Mouse (Mus musculus) heart, adult 2 months (tissue): ENCODE measurements around the gene Ep300. TPM values are rescaled to one million over a fixed set of nuclear protein-coding genes. Genes with fewer than 3 reads are reported as not detected.

ENCODE experiments used
- DNase-seq, 2 experiments: peaks; one replicate each; pipeline ENCODE4 v3.0.0; 2021
- H3K27ac ChIP-seq: fragments of 200-600 bp; 2 replicates; pipeline ENCODE4 v1.8.1; 2022
- H3K27me3 ChIP-seq: fragments of 200-500 bp; 2 replicates; pipeline ENCODE4 v1.6.1; 2012; ENCODE audit warnings: mild to moderate bottlenecking, low read length, inconsistent platforms, mixed read lengths; ENCODE audit not compliant: control insufficient read depth, insufficient read depth
- H3K36me3 ChIP-seq: fragments of 200-500 bp; 2 replicates; pipeline ENCODE4 v1.6.1; 2012; ENCODE audit warnings: low read length, inconsistent platforms; ENCODE audit not compliant: control insufficient read depth, insufficient read depth
- H3K4me1 ChIP-seq: fragments of 200-500 bp; 2 replicates; pipeline ENCODE4 v1.6.1; 2011; ENCODE audit warnings: low read length; ENCODE audit not compliant: control insufficient read depth, insufficient read depth
- H3K4me3 ChIP-seq: fragments of 200-600 bp; 2 replicates; pipeline ENCODE4 v1.8.1; 2022
- H3K79me2 ChIP-seq: fragments of 200-500 bp; replicated peaks from 2 replicates; pipeline ENCODE4 v1.6.1; 2012; ENCODE audit warnings: mild to moderate bottlenecking, inconsistent platforms, low read length, moderate library complexity, mixed read lengths; ENCODE audit not compliant: control insufficient read depth, insufficient read depth
- H3K9ac ChIP-seq: fragments of 200-500 bp; 2 replicates; pipeline ENCODE4 v1.6.1; 2012; ENCODE audit warnings: low read depth, mild to moderate bottlenecking, control low read depth, inconsistent platforms, low read length, mixed read lengths
- CTCF ChIP-seq: fragments of 200-600 bp; IDR thresholded peaks from 2 replicates; pipeline ENCODE4 v1.8.1; 2022; ENCODE audit warnings: antibody characterized with exemption, mild to moderate bottlenecking, moderate library complexity
- EP300 ChIP-seq: fragments of 200-500 bp; IDR thresholded peaks from 2 replicates; pipeline ENCODE4 v1.6.1; 2011; ENCODE audit warnings: low read depth, low read length, control low read depth; ENCODE audit not compliant: insufficient read depth
- POLR2A ChIP-seq: fragments of 200-500 bp; IDR thresholded peaks from 2 replicates; pipeline ENCODE4 v1.6.1; 2011; ENCODE audit warnings: mild to moderate bottlenecking, low read depth, low read length, control low read depth; ENCODE audit not compliant: insufficient read depth
- WGBS: fragments of 180-500 bp; shearing (Covaris S2); methylation state at CpG from one replicate; pipeline ENCODE4 v1.1.7; 2018; 5-methylcytosine and 5-hydroxymethylcytosine counted together
- intact Hi-C: fragments of 180-260 bp; cut with DNase I; formaldehyde crosslinking; loops from one replicate; pipeline ENCODE4 v1.15.1; 2025
- polyA plus RNA-seq: library from polyadenylated mRNA; depleted of rRNA; stranded (reverse); fragments of >200 nt; gene quantifications from 2 replicates; pipeline ENCODE4 v1.2.3, GENCODE M21; 2012
- total RNA-seq, 2 experiments: library from RNA; stranded (reverse); gene quantifications; 2 replicates each; pipeline ENCODE4 v1.2.3; 2021

The Ep300 gene
- total and polyA plus RNA-seq, 3 experiments: 14.7 to 49.0 (median 37.7) TPM

GRCm38 (mm10) chr15:81562491-81563488 is 22.4 kb upstream of the Ep300 start:
- TF ChIP-seq POLR2A (no peak), CTCF (no peak), EP300 (no peak)
- DNase-seq: no peak
- WGBS: 56% methylated on average over 9 of the region's 9 CpGs
- Histone ChIP-seq H3K9ac (no peak overlapping the region), H3K79me2 (no peaks in the 10 kb centered on the region), H3K4me3 (no peak overlapping the region), H3K27me3 (no peaks in the 10 kb centered on the region), H3K27ac (no peak overlapping the region), H3K4me1 (no peaks in the 10 kb centered on the region), H3K36me3 (no peaks in the 10 kb centered on the region)
- intact Hi-C loops: no loop called here

- 31% methylated on average over 2 of the region's 2 CpGs for WGBS
- H3K9ac ChIP-seq: no peak overlapping the region
- H3K27me3 ChIP-seq: no peaks in the 10 kb centered on the region
- H3K4me1 ChIP-seq: no peaks in the 10 kb centered on the region; the same call in 1 of the 2 replicates
- H3K36me3 ChIP-seq: no peaks in the 10 kb centered on the region
- TF ChIP-seq CTCF (no peak), EP300 (no peak), POLR2A (no peak)
- H3K79me2 ChIP-seq: no peaks in the 10 kb centered on the region
- no peak overlapping the region for H3K27ac ChIP-seq
- H3K4me3 ChIP-seq: no peak overlapping the region
- no peak for DNase-seq
- intact Hi-C loops: no loop called here
Observed at GRCm38 (mm10) chr15:81568093-81568492, 17.1 kb upstream of the Ep300 start.

- H3K4me3 ChIP-seq: no peak overlapping the region
- no peak for DNase-seq
- intact Hi-C loops: no loop called here
- H3K4me1 ChIP-seq: no peaks in the 10 kb centered on the region; the same call in 1 of the 2 replicates
- no peak overlapping the region for H3K9ac ChIP-seq
- no peak overlapping the region for H3K27ac ChIP-seq
- no peaks in the 10 kb centered on the region for H3K36me3 ChIP-seq
- no peaks in the 10 kb centered on the region for H3K79me2 ChIP-seq
- TF ChIP-seq EP300: no peak
- WGBS: 43% methylated on average over 2 of the region's 2 CpGs
- no peaks in the 10 kb centered on the region for H3K27me3 ChIP-seq
Observed at GRCm38 (mm10) chr15:81568592-81568991, 16.6 kb upstream of the Ep300 start.

GRCm38 (mm10) chr15:81576961-81577360 is 8.2 kb upstream of the Ep300 start:
- intact Hi-C loops: no loop called here
- Histone ChIP-seq H3K36me3 (no peaks in the 10 kb centered on the region), H3K27me3 (no peaks in the 10 kb centered on the region), H3K9ac (no peak overlapping the region), H3K4me3 (no peak overlapping the region), H3K27ac (no peak overlapping the region), H3K79me2 (no peaks in the 10 kb centered on the region), H3K4me1 (no peaks in the 10 kb centered on the region)
- WGBS: 11% methylated on average over 3 of the region's 3 CpGs
- no peak for DNase-seq
- TF ChIP-seq POLR2A: no peak
- TF ChIP-seq CTCF: no peak
- TF ChIP-seq EP300: no peak

- H3K79me2 ChIP-seq: no peaks in the 10 kb centered on the region
- H3K9ac ChIP-seq: no peak overlapping the region
- TF ChIP-seq POLR2A (no peak), CTCF (no peak), EP300 (no peak)
- WGBS: 93% methylated on average over 7 of the region's 7 CpGs
- no peaks in the 10 kb centered on the region for H3K27me3 ChIP-seq
- H3K4me1 ChIP-seq: no peaks in the 10 kb centered on the region
- intact Hi-C loops: no loop called here
- no peaks in the 10 kb centered on the region for H3K36me3 ChIP-seq
- DNase-seq: no peak
- H3K27ac ChIP-seq: no peak overlapping the region
- no peak overlapping the region for H3K4me3 ChIP-seq
Observed at GRCm38 (mm10) chr15:81577743-81578165, 7.4 kb upstream of the Ep300 start.

- H3K27me3 ChIP-seq: no peaks in the 10 kb centered on the region
- H3K36me3 ChIP-seq: peaks cover 15% of the 10 kb centered on the region
- H3K79me2 ChIP-seq: no peaks in the 10 kb centered on the region
- H3K27ac ChIP-seq: peak overlapping the region; percentile 94
- peak overlapping the region; percentile 86 for H3K9ac ChIP-seq
- DNase-seq: no peak
- TF ChIP-seq CTCF (no peak), POLR2A (no peak)
- H3K4me1 ChIP-seq: peaks cover 4% of the 10 kb centered on the region
- 9% methylated on average over 3 of the region's 3 CpGs for WGBS
- H3K4me3 ChIP-seq: peak overlapping the region; percentile 70
- intact Hi-C loops: no loop called here
Observed at GRCm38 (mm10) chr15:81584466-81584865, 685 bp upstream of the Ep300 start.
